Mouse (Mus musculus) adrenal gland, postnatal 36 days (tissue): ENCODE data around the gene Celf5. TPM values are rescaled to one million over a fixed set of nuclear protein-coding genes. Genes with fewer than 3 reads are reported as not detected.

Source experiments
- DNase-seq, 2 experiments: peaks; one replicate each; pipeline ENCODE4 v3.0.0; 2021; ENCODE audit warnings: mixed read lengths in 1 of 2
- total RNA-seq, 2 experiments: library from RNA; stranded (reverse); gene quantifications; 2 replicates each; pipeline ENCODE4 v1.2.3; 2021

Gene Celf5
- total RNA-seq, 2 experiments from 2014 or later, result 0.20 to 1.2 TPM

GRCm38 (mm10) chr10:81472403-81473002 is 10.0 kb downstream of the Celf5 start:
- DNase-seq, result no peak

GRCm38 (mm10) chr10:81470454-81470853 is 12.1 kb downstream of the Celf5 start:
- DNase-seq, result no peak

- no peak for DNase-seq
These were observed 13.3 kb downstream of the Celf5 start for GRCm38 (mm10) chr10:81469253-81469652.

GRCm38 (mm10) chr10:81467670-81468235 is 14.8 kb downstream of the Celf5 start:
- DNase-seq, result no peak

- DNase-seq, result no peak
These were observed 15.6 kb downstream of the Celf5 start for GRCm38 (mm10) chr10:81466881-81467280.

GRCm38 (mm10) chr10:81466066-81466465 is 16.4 kb downstream of the Celf5 start:
- DNase-seq, result no peak

- DNase-seq, result no peak
These were observed 17.3 kb downstream of the Celf5 start for GRCm38 (mm10) chr10:81465265-81465645.

GRCm38 (mm10) chr10:81464405-81465264 is 17.9 kb downstream of the Celf5 start:
- DNase-seq, result peak; percentile 56 to 67

- no peak for DNase-seq
These were observed 19.0 kb downstream of the Celf5 start for GRCm38 (mm10) chr10:81463531-81463930.

- no peak for DNase-seq
These were observed 19.6 kb downstream of the Celf5 start for GRCm38 (mm10) chr10:81462917-81463316.

GRCm38 (mm10) chr10:81462415-81462804 is 20.1 kb downstream of the Celf5 start:
- DNase-seq, result no peak

GRCm38 (mm10) chr10:81461673-81462414 is 20.7 kb downstream of the Celf5 start:
- DNase-seq, result no peak

GRCm38 (mm10) chr10:81460951-81461350 is 21.6 kb downstream of the Celf5 start:
- DNase-seq, result no peak

- DNase-seq, result no peak
These were observed 22.0 kb downstream of the Celf5 start for GRCm38 (mm10) chr10:81460471-81460870.

- DNase-seq, result no peak
These were observed 23.1 kb downstream of the Celf5 start for GRCm38 (mm10) chr10:81459399-81459798.

GRCm38 (mm10) chr10:81458267-81458666 is 24.2 kb downstream of the Celf5 start:
- DNase-seq, result no peak

GRCm38 (mm10) chr10:81457624-81458023 is 24.9 kb downstream of the Celf5 start:
- DNase-seq, result no peak

GRCm38 (mm10) chr10:81456983-81457563 is 25.4 kb downstream of the Celf5 start:
- DNase-seq, result no peak

- DNase-seq, result no peak
These were observed 27.2 kb downstream of the Celf5 start, which contains the start of gene Nfic for GRCm38 (mm10) chr10:81455181-81455895. Gene Nfic, minus strand, starts transcription at chr10:81455635.

- DNase-seq, result no peak
These were observed 28.4 kb downstream of the Celf5 start for GRCm38 (mm10) chr10:81454106-81454505.

- peak; percentile 28 to 37 for DNase-seq
These were observed 29.6 kb downstream of the Celf5 start for GRCm38 (mm10) chr10:81452947-81453288.
